Mouse (Mus musculus): ENCODE measurements around the gene Tfcp2.
"Not testable (repeated sequence)": the region's sequence is repeated elsewhere in the genome, so short reads cannot be mapped to it uniquely, and the experiment has no call there.

Tfcp2 gene

DNA sequence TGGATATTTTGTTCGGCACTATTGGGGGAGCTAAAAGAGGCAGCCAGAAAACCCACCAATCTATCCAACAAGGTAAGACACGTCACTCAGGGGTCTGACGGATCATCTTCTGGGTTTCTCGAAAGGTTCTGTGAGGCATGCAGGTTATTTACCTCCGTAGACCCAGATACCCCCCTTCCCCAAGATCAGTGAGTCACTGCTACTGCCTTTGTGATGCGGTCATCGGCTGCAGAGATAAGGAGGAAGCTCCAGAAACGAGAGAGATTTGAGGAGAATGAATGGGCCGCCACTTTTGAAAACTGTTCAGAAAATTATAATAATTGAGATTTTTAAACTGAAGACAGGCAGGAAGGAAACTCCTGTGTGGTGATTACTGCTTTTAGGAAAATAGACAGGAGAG, 4.6 kb upstream of the Tfcp2 start:
- in situ Hi-C loops (cut with MboI, MseI): no loop called here

- in situ Hi-C loops (cut with MboI, MseI): no loop called here
Measured at GRCm38 (mm10) chr15:100555965-100556364, 4.2 kb upstream of the Tfcp2 start.

- in situ Hi-C loops (cut with MboI, MseI): no loop called here
Measured at GRCm38 (mm10) chr15:100550280-100550679, 1.5 kb downstream of the Tfcp2 start.

DNA sequence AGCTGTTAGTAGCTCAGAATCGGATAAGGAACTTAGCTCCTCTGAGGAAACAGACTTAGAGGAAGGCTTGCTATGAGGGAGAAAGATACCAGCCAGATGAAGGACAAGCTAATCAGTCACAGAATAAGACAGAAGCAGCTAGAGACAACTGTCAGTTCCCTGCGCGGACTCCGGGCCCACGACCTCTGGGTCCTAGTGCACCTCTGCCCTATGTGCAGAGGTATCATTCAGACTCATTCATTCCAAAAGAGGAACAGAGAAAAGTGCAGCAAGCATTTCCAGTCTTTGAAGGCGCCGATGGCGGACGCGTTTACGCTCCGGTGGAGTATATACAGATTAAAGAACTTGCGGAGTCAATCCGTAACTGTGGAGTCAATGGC, 8.2 kb downstream of the Tfcp2 start:
- in situ Hi-C loops (cut with MboI, MseI): not testable (repeated sequence)

- in situ Hi-C loops (cut with MboI, MseI): not testable (repeated sequence)
Measured at GRCm38 (mm10) chr15:100542876-100543650, 8.7 kb downstream of the Tfcp2 start.

GRCm38 (mm10) chr15:100541426-100541825, 10.4 kb downstream of the Tfcp2 start:
- in situ Hi-C loops (cut with MboI, MseI): no loop called here

- in situ Hi-C loops (cut with MboI, MseI): not testable (repeated sequence)
Measured at GRCm38 (mm10) chr15:100541001-100541400, 10.8 kb downstream of the Tfcp2 start.

DNA sequence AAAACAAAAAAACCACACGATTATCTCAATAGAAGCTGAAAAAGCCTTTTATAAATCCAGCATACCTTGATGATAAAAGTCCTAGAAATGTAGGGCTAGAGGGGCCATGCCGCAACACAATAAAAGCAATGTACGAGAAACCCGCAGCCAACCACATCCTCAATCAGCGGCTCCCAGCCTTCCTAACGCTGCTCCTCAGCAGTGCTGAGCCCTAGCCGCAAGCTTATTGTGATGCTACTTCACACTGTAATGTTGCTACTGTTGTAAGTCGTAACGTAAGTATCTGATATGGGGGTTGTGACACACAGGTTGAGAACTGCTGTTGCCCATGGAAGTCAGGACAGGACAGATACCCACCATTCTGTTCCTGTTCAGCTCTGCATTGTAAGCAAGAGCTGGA, 12.4 kb downstream of the Tfcp2 start:
- in situ Hi-C loops (cut with MboI, MseI): no loop called here

GRCm38 (mm10) chr15:100537913-100538312, 13.9 kb downstream of the Tfcp2 start:
- in situ Hi-C loops (cut with MboI, MseI): no loop called here

DNA sequence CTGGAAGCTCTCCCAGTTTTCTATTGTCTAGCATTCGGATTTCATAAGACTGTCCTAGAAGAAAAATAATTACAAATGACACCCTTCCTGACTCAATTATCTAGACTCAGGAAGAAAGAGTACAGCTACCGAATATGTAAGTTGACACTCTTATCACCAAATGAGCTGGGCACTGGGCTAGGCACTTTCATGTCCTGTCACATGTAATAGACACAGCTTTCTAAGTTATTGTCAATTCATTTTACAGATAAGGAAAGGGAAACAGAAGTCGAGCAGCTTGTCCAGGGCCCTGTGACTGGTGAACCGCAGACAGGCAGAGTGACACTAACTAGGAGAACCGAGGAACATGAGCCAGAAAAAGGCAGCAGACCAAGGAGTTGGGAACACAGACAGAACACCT, 23.9 kb downstream of the Tfcp2 start:
- in situ Hi-C loops (cut with MboI, MseI): no loop called here

DNA sequence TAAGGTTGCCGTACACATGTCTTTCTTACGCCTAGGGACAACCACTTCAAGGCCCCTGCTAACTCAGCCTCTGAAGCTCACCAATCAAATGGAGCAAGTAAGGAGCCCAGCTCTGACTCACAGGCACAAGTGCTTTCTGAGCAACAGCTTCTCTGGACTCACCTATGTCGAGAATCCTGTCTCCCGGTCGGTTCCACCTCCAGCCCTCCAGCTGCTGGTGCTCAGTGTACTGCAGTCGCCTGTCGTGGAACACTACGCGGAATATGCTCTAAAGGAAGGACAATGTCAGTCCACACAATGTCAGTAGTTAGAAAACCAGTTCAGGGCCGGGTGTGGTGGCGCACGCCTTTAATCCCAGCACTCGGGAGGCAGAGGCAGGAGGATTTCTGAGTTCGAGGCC, 26.4 kb downstream of the Tfcp2 start:
- in situ Hi-C loops (cut with MboI, MseI): no loop called here

DNA sequence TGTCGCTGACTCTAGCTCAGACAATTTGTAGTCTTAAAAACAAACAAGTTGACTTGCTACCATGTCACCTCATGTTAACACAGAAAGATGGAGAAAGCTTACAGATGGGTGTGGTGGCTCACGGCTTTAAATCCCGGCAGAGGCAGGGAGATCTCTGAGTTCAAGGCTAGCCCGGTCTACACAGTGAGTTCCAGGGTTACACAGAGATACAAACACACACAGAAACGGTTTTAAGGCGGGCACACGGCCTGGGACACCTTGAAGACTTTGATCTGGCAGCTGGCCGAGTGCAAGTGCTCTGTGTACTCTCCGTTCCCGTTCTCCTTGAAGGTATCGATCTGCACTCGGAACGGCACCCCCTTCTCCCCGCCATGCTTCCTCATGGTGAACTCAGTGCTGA, 31.5 kb downstream of the Tfcp2 start:
- in situ Hi-C loops (cut with MboI, MseI): no loop called here

GRCm38 (mm10) chr15:100515121-100515520, 36.7 kb downstream of the Tfcp2 start:
- in situ Hi-C loops (cut with MboI, MseI): no loop called here

GRCm38 (mm10) chr15:100513387-100513786, 38.4 kb downstream of the Tfcp2 start:
- in situ Hi-C loops (cut with MboI, MseI): no loop called here

DNA sequence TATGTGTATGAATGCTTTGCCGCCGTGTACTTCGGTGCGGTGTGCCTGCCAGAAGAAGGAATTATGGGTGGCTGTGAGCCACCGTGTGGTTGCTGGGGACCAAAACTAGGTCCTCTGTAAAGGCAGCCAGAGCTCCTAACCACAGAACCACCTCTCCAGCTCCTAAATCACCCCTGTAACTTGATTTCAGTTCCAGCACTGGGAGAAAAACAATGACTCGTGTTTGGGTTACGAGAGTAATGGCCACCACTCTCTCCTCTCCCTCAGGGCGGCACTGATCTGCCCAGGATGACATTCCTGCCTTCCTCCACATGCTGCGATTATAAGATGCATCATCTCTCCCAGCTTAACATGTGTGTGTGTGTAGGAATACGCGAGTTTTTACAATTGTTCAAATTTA, 41.7 kb downstream of the Tfcp2 start:
- in situ Hi-C loops (cut with MboI, MseI): no loop called here

GRCm38 (mm10) chr15:100508454-100509167, 43.2 kb downstream of the Tfcp2 start:
- in situ Hi-C loops (cut with MboI, MseI): no loop called here

DNA sequence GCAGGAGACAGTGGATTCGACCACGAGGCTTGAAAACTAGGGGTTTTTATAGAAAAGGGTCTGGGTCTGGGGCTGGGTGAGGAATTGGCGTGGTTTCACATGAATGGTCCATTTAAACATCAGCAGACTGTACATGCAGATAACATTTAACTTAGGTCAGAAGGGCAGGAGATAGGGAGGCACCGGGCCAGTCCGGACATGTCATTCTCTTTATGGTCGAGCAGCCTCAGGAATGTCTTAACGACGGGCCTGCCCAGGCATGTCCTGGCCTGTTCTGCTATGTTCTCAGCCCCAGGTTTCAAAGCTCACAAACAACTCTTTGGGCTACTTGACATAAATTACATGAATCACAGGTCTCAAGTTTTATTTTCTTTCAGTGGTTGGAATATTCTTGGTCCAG, 52.3 kb downstream of the Tfcp2 start:
- in situ Hi-C loops (cut with MboI, MseI): not testable (repeated sequence)

DNA sequence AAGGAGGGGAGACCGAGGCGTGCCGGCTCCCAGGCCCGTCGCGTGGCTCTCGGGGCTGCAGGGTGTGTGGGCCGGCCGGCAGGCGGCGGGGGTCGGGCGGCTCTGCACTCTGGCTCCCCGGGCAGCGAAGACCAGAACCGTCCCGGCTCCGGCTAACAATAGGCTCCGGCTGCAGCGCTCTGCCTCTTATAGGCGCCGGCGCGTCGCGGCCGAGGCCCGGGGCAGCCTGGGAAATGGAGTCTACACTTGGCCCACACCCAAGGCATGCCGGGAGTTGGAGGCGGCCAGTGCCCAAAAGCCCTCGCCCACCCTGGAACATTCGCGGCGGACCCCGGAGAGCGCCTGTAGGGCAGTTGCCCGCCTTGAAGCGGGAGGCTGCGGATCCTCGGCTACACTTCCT, 56.7 kb downstream of the Tfcp2 start, which contains the start of gene Csrnp2:
Gene Csrnp2, minus strand, starts transcription at position 387 of the 400 bp plus-strand sequence.
- in situ Hi-C loops (cut with MboI, MseI): no loop called here

- in situ Hi-C loops (cut with MboI, MseI): no loop called here
Measured at GRCm38 (mm10) chr15:100494647-100495046, 57.2 kb downstream of the Tfcp2 start.

- in situ Hi-C loops (cut with MboI, MseI): no loop called here
Measured at GRCm38 (mm10) chr15:100491966-100492365, 59.8 kb downstream of the Tfcp2 start.

DNA sequence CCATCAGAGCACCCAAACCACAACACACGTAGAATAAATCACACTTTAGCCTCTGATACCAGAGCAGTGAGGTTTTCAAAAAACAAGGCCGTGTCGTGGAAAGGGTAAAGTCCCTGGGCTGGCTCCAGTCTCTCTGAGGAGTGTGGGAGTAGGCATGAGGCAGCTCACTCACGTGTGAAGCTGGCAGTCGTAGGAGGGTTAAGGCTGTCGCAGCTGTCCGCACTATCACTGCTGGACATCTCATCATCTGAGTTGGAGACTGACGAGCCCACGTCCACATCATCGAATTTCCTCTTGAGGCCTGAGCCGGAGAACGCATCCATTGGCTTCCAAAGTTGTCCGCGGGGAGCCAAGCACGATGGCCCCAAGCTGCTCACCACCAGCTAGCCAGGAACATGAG, 62.5 kb downstream of the Tfcp2 start:
- in situ Hi-C loops (cut with MboI, MseI): no loop called here

DNA sequence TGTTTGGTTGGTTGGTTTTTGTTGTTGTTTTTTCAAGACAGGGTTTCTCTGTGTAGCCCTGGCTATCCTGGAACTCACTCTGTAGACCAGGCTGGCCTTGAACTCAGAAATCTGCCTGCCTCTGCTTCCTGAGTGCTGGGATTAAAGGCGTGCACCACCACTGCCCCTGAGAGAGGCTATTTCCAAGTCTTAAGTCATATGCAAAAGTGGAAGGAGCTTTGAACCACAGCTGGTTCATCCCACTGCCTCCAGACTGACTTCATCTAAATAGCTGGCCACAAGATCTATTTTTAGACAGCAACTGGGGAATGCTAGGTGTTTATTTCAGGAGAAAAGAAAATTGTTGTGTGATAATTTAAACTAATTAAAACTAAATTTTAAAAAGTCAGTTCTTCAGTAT, 63.5 kb downstream of the Tfcp2 start:
- in situ Hi-C loops (cut with MboI, MseI): not testable (repeated sequence)

- in situ Hi-C loops (cut with MboI, MseI): no loop called here
Measured at GRCm38 (mm10) chr15:100487050-100487449, 64.8 kb downstream of the Tfcp2 start.

All from T-helper 2 cell (primary cell).